ENCODE assay signal across 14 mouse cellular contexts in the genomic region with DNA sequence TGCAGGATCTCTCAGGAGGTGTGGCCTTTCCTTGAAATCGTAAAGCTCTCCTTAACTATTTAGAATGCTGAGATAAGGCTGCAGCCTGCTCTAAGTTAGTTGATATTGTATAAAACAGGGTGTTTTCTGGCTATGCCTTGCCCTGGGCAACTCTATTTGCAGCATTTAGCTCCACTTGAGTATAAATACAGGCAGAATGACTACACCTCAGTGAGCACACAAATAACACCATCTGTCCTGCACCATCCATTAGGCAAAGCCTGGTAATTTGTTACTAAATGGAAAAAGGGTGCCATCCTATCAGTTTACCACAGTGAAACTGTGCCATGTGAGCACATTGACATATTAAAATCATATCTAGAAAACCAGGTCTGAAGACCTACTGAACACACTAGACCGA.
"Had no signal": no experiment of that assay in that cellular context is flagged by ENCODE, and none has a peak within 500 bp of the region (broad histone marks: within the 10 kb centered on the region; RNA-seq: fewer than 3 reads in every experiment).

No protein-coding gene starts in this region.

- H3K9ac ChIP-seq: limb, embryonic 15.5 days; liver, embryonic 12.5 days; lung, embryonic 14.5 days; midbrain, embryonic 15.5 days had no signal

- H3K4me3 ChIP-seq: left cerebral cortex, adult 2 months; limb, embryonic 15.5 days; liver, embryonic 12.5 days; megakaryocyte, embryonic 14.5 days; midbrain, embryonic 15.5 days had no signal

- H3K27me3 ChIP-seq: limb, embryonic 15.5 days; liver, embryonic 12.5 days; megakaryocyte, embryonic 14.5 days; midbrain, embryonic 15.5 days had no signal

- H3K27ac ChIP-seq: left cerebral cortex, adult 2 months; limb, embryonic 15.5 days; liver, embryonic 12.5 days; macrophage; midbrain, embryonic 15.5 days had no signal

- DNase-seq: kidney, postnatal 25 days; lung, embryonic 14.5 days; lung, postnatal 10 days; right cerebral cortex, postnatal 4 days; spleen, adult 18-20 months; thymus, adult 2 months; thymus, postnatal 25 days had no signal

- H3K36me3 ChIP-seq: limb, embryonic 15.5 days; liver, embryonic 12.5 days; midbrain, embryonic 15.5 days had no signal

- H3K4me2 ChIP-seq: limb, embryonic 15.5 days; liver, embryonic 12.5 days; lung, embryonic 14.5 days; midbrain, embryonic 11.5 days; midbrain, embryonic 15.5 days had no signal

- H3K9me3 ChIP-seq: limb, embryonic 15.5 days; liver, embryonic 12.5 days; midbrain, embryonic 15.5 days had no signal

- H3K4me1 ChIP-seq: limb, embryonic 15.5 days; liver, embryonic 12.5 days; midbrain, embryonic 15.5 days had no signal

- ATAC-seq: liver, embryonic 12.5 days; midbrain, embryonic 15.5 days had no signal
